Mouse (Mus musculus): ENCODE measurements around the gene Ift88. TPM values are rescaled to one million over a fixed set of nuclear protein-coding genes. Genes with fewer than 3 reads are reported as not detected.
"Not testable (repeated sequence)": the region's sequence is repeated elsewhere in the genome, so short reads cannot be mapped to it uniquely, and the experiment has no call there.

Gene Ift88
- polyA plus RNA-seq, 1 experiment from 2014 or later: 20.6 TPM

DNA sequence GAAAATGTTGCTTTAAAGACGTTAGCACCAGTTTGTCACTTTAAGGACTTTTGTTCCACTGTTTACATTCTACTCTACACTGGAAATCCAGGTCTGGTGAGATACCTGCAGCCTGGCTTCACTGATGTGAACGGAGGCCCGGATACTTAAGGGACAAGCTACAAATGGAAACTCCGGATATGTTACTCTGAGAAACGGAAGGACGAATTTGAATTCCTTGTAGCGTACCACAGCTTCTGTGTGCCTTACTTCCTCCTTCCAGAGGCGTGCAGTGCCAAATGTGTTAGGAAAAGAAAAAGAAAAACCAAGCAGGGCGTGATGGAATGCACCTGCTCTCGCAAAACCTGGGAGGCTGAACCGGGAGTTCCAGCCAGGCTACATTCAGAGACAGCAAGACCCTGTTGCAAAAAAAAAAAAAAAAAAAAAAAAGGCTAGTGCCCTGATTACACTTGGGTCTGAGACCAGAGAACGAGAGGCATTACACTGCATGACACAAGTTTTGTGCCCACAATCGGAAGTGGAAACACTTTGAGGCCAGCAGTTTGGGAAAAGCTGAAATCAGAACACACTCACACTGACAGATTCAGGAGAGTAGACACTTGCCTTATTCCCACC, 24.9 kb upstream of the Ift88 start:
- ATAC-seq (replicated peaks): no peak
- H3K4me3 ChIP-seq: peak overlapping the region; percentile 50
- H3K27ac ChIP-seq: no peak overlapping the region
- no peaks in the 10 kb centered on the region for H3K27me3 ChIP-seq (replicated peaks)
- H3K36me3 ChIP-seq (replicated peaks): no peaks in the 10 kb centered on the region
- H3K4me1 ChIP-seq: peaks cover 7% of the 10 kb centered on the region
- peak overlapping the region; percentile 64; the same call in 1 of the 2 replicates for H3K9ac ChIP-seq
- H3K4me2 ChIP-seq: peak overlapping the region; percentile 73
- no peaks in the 10 kb centered on the region for H3K9me3 ChIP-seq
- 14% methylated on average over 13 of the region's 13 CpGs for WGBS

DNA sequence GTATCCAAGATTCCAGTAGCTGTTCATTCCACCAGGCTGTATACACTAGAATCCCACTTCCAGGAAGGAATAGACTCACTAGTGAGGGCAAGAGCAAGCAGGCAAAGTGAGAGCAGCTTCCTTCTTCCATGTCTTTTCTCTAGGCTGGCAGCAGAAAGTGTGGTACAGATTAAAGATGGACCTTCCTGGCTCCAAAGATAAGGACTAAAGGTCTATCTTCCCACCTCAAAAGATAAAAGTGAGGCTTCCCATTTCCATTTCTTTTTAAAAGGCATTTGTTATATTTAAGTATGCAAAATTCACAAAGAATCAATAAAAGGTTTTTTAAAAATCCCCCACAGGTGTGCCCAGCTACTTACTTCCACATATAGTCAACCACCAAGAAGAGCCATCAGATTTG, 21.0 kb upstream of the Ift88 start:
- Histone ChIP-seq H3K9ac (no peak overlapping the region), H3K9me3 (no peaks in the 10 kb centered on the region), H3K27ac (no peak overlapping the region), H3K4me3 (no peak overlapping the region), H3K4me2 (no peak overlapping the region), H3K4me1 (peaks cover 7% of the 10 kb centered on the region), H3K36me3 (replicated peaks) (no peaks in the 10 kb centered on the region), H3K27me3 (replicated peaks) (no peaks in the 10 kb centered on the region)
- no peak for ATAC-seq (replicated peaks)

GRCm38 (mm10) chr14:57407039-57407987, 16.5 kb upstream of the Ift88 start:
- Histone ChIP-seq H3K4me3 (no peak overlapping the region), H3K36me3 (replicated peaks) (no peaks in the 10 kb centered on the region), H3K27ac (no peak overlapping the region), H3K4me1 (no peaks in the 10 kb centered on the region; the same call in 1 of the 2 replicates), H3K9ac (no peak overlapping the region), H3K9me3 (no peaks in the 10 kb centered on the region), H3K4me2 (peak overlapping the region; percentile 18), H3K27me3 (replicated peaks) (no peaks in the 10 kb centered on the region)
- 6% methylated on average over 12 of the region's 12 CpGs for WGBS
- ATAC-seq (replicated peaks): peak; percentile 81

DNA sequence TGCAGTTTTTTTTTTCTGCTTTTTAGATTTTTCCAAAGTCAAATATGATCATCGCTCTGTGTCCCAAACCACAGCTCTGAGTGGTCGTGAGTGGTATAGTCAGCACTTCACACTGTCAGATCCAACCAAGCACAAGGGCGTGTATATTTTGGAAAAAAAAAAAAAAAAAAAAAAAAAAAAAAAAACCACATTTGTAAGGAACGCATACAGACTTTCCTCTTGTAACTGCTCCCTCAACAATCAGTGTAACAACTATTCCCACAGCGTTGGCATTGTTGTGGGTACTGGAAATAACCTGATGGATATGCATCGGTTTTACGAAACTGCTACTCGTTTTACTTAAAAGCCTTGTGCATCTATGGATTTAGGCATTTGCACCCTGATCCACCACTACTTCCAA, 15.8 kb upstream of the Ift88 start:
- ATAC-seq (replicated peaks): no peak
- Histone ChIP-seq H3K4me2 (no peak overlapping the region), H3K4me3 (no peak overlapping the region), H3K27me3 (replicated peaks) (no peaks in the 10 kb centered on the region), H3K27ac (no peak overlapping the region), H3K4me1 (no peaks in the 10 kb centered on the region; the same call in 1 of the 2 replicates), H3K9me3 (no peaks in the 10 kb centered on the region), H3K36me3 (replicated peaks) (no peaks in the 10 kb centered on the region), H3K9ac (no peak overlapping the region)
- 73% methylated on average over 8 of the region's 8 CpGs for WGBS

DNA sequence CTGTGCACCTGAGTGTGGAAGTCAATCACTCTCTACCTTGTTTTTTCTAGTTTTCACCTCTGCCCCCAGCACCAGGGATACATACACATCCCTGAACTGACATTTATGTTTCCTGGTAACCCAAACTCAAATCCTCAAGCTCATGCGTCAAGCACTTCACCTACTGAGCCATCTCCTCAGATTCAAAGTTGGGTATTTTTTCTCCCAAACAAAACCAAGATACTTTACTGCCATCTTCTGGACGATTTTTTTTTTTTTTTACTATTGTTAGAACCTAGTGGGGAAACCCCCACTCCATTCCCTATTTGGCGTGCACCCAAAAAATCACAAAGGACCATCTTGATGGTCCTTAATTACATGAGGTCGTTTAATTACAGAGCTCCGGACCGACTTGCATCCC, 14.8 kb upstream of the Ift88 start:
- Histone ChIP-seq H3K9me3 (no peaks in the 10 kb centered on the region), H3K27me3 (replicated peaks) (no peaks in the 10 kb centered on the region), H3K36me3 (replicated peaks) (no peaks in the 10 kb centered on the region), H3K4me3 (peak overlapping the region; percentile 15; the same call in 1 of the 2 replicates), H3K27ac (no peak overlapping the region), H3K4me1 (no peaks in the 10 kb centered on the region; the same call in 1 of the 2 replicates), H3K4me2 (peak overlapping the region; percentile 26), H3K9ac (no peak overlapping the region)
- 14% methylated on average over 6 of the region's 6 CpGs for whole genome bisulfite sequencing
- 0 out of 2 replicates have a peak, but pooled peaks have one; percentile 10 for ATAC-seq (replicated peaks)

GRCm38 (mm10) chr14:57412166-57412565, 11.7 kb upstream of the Ift88 start:
- Histone ChIP-seq H3K9me3 (no peaks in the 10 kb centered on the region), H3K4me1 (no peaks in the 10 kb centered on the region; the same call in 1 of the 2 replicates), H3K4me2 (no peak overlapping the region), H3K27ac (no peak overlapping the region), H3K4me3 (no peak overlapping the region), H3K36me3 (replicated peaks) (no peaks in the 10 kb centered on the region), H3K27me3 (replicated peaks) (no peaks in the 10 kb centered on the region), H3K9ac (no peak overlapping the region)
- 58% methylated on average over 7 of the region's 7 CpGs for WGBS
- no peak for ATAC-seq (replicated peaks)

- no peak overlapping the region for H3K9ac ChIP-seq
- no peak overlapping the region for H3K27ac ChIP-seq
- no peaks in the 10 kb centered on the region for H3K4me1 ChIP-seq
- H3K27me3 ChIP-seq (replicated peaks): no peaks in the 10 kb centered on the region
- 97% methylated on average over 2 of the region's 2 CpGs for WGBS
- no peaks in the 10 kb centered on the region for H3K9me3 ChIP-seq
- no peak overlapping the region for H3K4me3 ChIP-seq
- no peak overlapping the region for H3K4me2 ChIP-seq
- no peaks in the 10 kb centered on the region for H3K36me3 ChIP-seq (replicated peaks)
- ATAC-seq (replicated peaks): no peak
These were observed 6.7 kb upstream of the Ift88 start for GRCm38 (mm10) chr14:57417187-57417586.

DNA sequence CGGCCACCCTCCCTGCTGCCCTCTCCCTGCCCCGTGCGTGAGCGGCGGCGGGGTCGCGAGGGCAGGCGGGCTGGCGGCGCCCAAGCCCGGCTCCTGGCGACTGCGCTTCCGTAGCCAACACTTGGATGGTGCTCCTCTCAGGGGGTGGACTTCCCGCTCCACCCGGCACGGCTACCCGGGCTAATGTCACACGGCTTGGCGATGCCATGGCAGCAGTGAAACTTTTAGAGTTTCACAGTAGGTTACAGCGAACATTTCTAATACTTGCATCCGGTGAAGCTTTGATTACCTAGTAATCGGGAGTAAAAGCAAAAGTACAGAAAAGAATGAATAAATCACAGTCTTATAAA, 325 bp downstream of the Ift88 start:
- peaks cover 14% of the 10 kb centered on the region for H3K4me1 ChIP-seq
- WGBS: 1% methylated on average over 24 of the region's 24 CpGs
- no peaks in the 10 kb centered on the region for H3K9me3 ChIP-seq
- H3K36me3 ChIP-seq (replicated peaks): no peaks in the 10 kb centered on the region
- peak overlapping the region; percentile 93 for H3K9ac ChIP-seq
- H3K27ac ChIP-seq: peak overlapping the region; percentile 82
- ATAC-seq (replicated peaks): no peak
- peak overlapping the region; percentile 99 for H3K4me3 ChIP-seq
- no peaks in the 10 kb centered on the region for H3K27me3 ChIP-seq (replicated peaks)
- H3K4me2 ChIP-seq: peak overlapping the region; percentile 65

GRCm38 (mm10) chr14:57430451-57430850, 6.6 kb downstream of the Ift88 start:
- 87% methylated on average over 2 of the region's 2 CpGs for WGBS

DNA sequence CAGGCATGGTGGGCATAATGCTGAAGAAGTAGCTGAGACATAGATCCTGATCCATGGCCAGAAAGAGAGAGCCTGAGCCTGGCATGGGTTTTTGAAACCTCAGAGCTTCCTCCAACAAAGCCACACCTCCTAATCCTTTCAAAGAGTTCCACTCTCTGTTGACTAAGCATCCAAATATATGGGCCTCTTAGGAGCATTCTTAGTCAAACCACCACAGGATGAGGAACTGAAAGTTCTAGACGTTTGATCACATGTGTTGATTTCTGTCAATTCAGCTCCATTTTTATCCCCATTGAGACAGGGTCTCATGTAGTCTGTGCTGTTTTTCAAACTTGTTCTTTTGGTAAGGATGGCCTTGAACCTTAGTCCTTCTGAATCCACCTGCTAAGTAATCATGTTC, 28.7 kb downstream of the Ift88 start:
- ATAC-seq (replicated peaks): no peak
- WGBS: 81% methylated on average over 1 of the region's 1 CpGs
- no peaks in the 10 kb centered on the region for H3K27me3 ChIP-seq (replicated peaks)
- no peak overlapping the region for H3K27ac ChIP-seq
- H3K9ac ChIP-seq: no peak overlapping the region
- H3K4me1 ChIP-seq: no peaks in the 10 kb centered on the region
- no peak overlapping the region for H3K4me2 ChIP-seq
- H3K4me3 ChIP-seq: no peak overlapping the region
- H3K36me3 ChIP-seq (replicated peaks): 0 out of 2 replicates have a peak, but pooled peaks cover 17% of the 10 kb centered on the region
- no peaks in the 10 kb centered on the region for H3K9me3 ChIP-seq

More at GRCm38 (mm10) chr14:57430451-57430850, 6.6 kb downstream of the Ift88 start:
- peaks cover 4% of the 10 kb centered on the region; the same call in 1 of the 2 replicates for H3K36me3 ChIP-seq (replicated peaks)
- H3K4me2 ChIP-seq: no peak overlapping the region
- no peaks in the 10 kb centered on the region for H3K27me3 ChIP-seq (replicated peaks)
- no peak for ATAC-seq (replicated peaks)
- no peak overlapping the region for H3K27ac ChIP-seq
- no peaks in the 10 kb centered on the region for H3K9me3 ChIP-seq
- H3K4me3 ChIP-seq: no peak overlapping the region
- no peak overlapping the region for H3K9ac ChIP-seq
- H3K4me1 ChIP-seq: peaks cover 1% of the 10 kb centered on the region; the same call in 1 of the 2 replicates

DNA sequence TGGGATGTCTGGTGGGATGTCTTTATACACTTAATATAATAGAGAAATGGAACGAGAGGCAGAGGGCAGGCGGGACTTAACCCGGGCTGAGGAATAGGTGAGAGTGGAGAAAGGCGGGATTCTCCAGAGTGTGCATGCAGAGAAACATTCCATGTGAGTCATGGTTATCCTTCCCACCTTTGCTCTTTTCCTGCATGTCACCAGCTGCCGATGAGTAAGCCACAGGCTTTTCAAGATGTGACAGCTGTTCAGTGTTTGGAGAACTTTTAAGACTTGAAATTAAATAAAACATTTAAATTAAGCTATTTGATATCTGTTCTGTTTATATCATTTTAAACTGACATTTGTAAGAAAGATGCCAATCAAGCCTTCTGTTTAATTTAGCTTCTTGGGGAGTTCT, 36.0 kb downstream of the Ift88 start:
- no peak for ATAC-seq (replicated peaks)
- H3K9me3 ChIP-seq: no peaks in the 10 kb centered on the region
- no peak overlapping the region for H3K27ac ChIP-seq
- no peak overlapping the region for H3K4me2 ChIP-seq
- H3K36me3 ChIP-seq (replicated peaks): 0 out of 2 replicates have a peak, but pooled peaks cover 9% of the 10 kb centered on the region
- H3K9ac ChIP-seq: no peak overlapping the region
- 92% methylated on average over 5 of the region's 5 CpGs for WGBS
- H3K4me3 ChIP-seq: no peak overlapping the region
- H3K4me1 ChIP-seq: no peaks in the 10 kb centered on the region
- no peaks in the 10 kb centered on the region for H3K27me3 ChIP-seq (replicated peaks)

- WGBS: 75% methylated on average over 5 of the region's 5 CpGs
- not testable (repeated sequence) for H3K36me3 ChIP-seq (replicated peaks); H3K4me3 ChIP-seq; H3K9ac ChIP-seq; H3K4me1 ChIP-seq; H3K27ac ChIP-seq; H3K4me2 ChIP-seq; H3K27me3 ChIP-seq (replicated peaks); ATAC-seq (replicated peaks); H3K9me3 ChIP-seq
These were observed 36.5 kb downstream of the Ift88 start for GRCm38 (mm10) chr14:57460326-57460725.
